ENCODE assay signal across 19 mouse cellular contexts in genomic region chr3:136812791-136813190, GRCm38 (mm10).
"Had no signal": no experiment of that assay in that cellular context is flagged by ENCODE, and none has a peak within 500 bp of the region (broad histone marks: within the 10 kb centered on the region; RNA-seq: fewer than 3 reads in every experiment).

No protein-coding gene starts in this region.

- H3K4me2 ChIP-seq: intestine, embryonic 15.5 days; limb, embryonic 12.5 days; limb, embryonic 15.5 days; liver, embryonic 15.5 days; lung, embryonic 15.5 days; midbrain, embryonic 11.5 days had no signal

- H3K9me3 ChIP-seq: intestine, embryonic 15.5 days; limb, embryonic 12.5 days; limb, embryonic 15.5 days; liver, embryonic 15.5 days; lung, embryonic 15.5 days had no signal

- ATAC-seq: intestine, embryonic 15.5 days had no signal

- H3K4me3 ChIP-seq: intestine, embryonic 15.5 days; layer of hippocampus, adult 2 months; limb, embryonic 12.5 days; limb, embryonic 15.5 days; liver, embryonic 15.5 days; lung, embryonic 15.5 days had no signal

- H3K27ac ChIP-seq: intestine, embryonic 15.5 days; layer of hippocampus, adult 2 months; limb, embryonic 12.5 days; limb, embryonic 15.5 days; liver, embryonic 15.5 days; lung, embryonic 15.5 days had no signal

- DNase-seq: kidney, adult 11 months; kidney, adult 9 months; kidney, postnatal 14 days; kidney, postnatal 4 days; layer of hippocampus, adult 9-11 months; left cerebral cortex, postnatal 4 days; lung, postnatal 14 days; lung, postnatal 4 days; midbrain, embryonic 14.5 days; thymus, adult 2 months; thymus, postnatal 14 days; thymus, postnatal 4 days had no signal

- H3K9ac ChIP-seq: intestine, embryonic 15.5 days; limb, embryonic 12.5 days; limb, embryonic 15.5 days; liver, embryonic 15.5 days; lung, embryonic 15.5 days had no signal

- H3K36me3 ChIP-seq: intestine, embryonic 15.5 days; limb, embryonic 12.5 days; limb, embryonic 15.5 days; liver, embryonic 15.5 days; lung, embryonic 15.5 days had no signal

- H3K27me3 ChIP-seq: intestine, embryonic 15.5 days; limb, embryonic 12.5 days; limb, embryonic 15.5 days; liver, embryonic 15.5 days; lung, embryonic 15.5 days had no signal

- H3K4me1 ChIP-seq: intestine, embryonic 15.5 days; limb, embryonic 15.5 days; lung, embryonic 15.5 days had no signal
